Mouse (Mus musculus): ENCODE measurements around the gene Xpo5.

- TF ChIP-seq GATA1 (IDR thresholded peaks at IDR 0.05; ENCODE audit: borderline replicate concordance, low read length) (no peak), FLI1 (IDR thresholded peaks at IDR 0.05; ENCODE audit: low read length) (no peak)
These were observed 42.4 kb upstream of the Xpo5 start for GRCm38 (mm10) chr17:46160090-46160662.

Data from megakaryocyte, embryonic 14.5 days (primary cell).